Mouse (Mus musculus) T-cell, adult 2 months (primary cell): ENCODE measurements around the gene Trpm3.
"Not testable (repeated sequence)": the region's sequence is repeated elsewhere in the genome, so short reads cannot be mapped to it uniquely, and the experiment has no call there.

Experiments used
- DNase-seq: peaks from one replicate; pipeline ENCODE4 v3.0.0; 2022; ENCODE audit warnings: low spot score

The Trpm3 gene

GRCm38 (mm10) chr19:22979191-22979590 is 840.3 kb downstream of the Trpm3 start:
- no peak for DNase-seq

GRCm38 (mm10) chr19:22987914-22988313 is 849.1 kb downstream of the Trpm3 start:
- no peak for DNase-seq

GRCm38 (mm10) chr19:22993946-22994345 is 855.1 kb downstream of the Trpm3 start:
- DNase-seq: no peak

GRCm38 (mm10) chr19:22994531-22994930 is 855.7 kb downstream of the Trpm3 start:
- DNase-seq: no peak

- DNase-seq: no peak
These were observed 861.4 kb downstream of the Trpm3 start for GRCm38 (mm10) chr19:23000293-23000692.

GRCm38 (mm10) chr19:23003861-23004260 is 865.0 kb downstream of the Trpm3 start:
- no peak for DNase-seq

GRCm38 (mm10) chr19:23005851-23006250 is 867.0 kb downstream of the Trpm3 start:
- no peak for DNase-seq

GRCm38 (mm10) chr19:23006517-23007273 is 867.8 kb downstream of the Trpm3 start:
- DNase-seq: no peak

- DNase-seq: no peak
These were observed 874.8 kb downstream of the Trpm3 start for GRCm38 (mm10) chr19:23013695-23014094.

- no peak for DNase-seq
These were observed 876.7 kb downstream of the Trpm3 start for GRCm38 (mm10) chr19:23015516-23015915.

- DNase-seq: no peak
These were observed 879.4 kb downstream of the Trpm3 start for GRCm38 (mm10) chr19:23018186-23018727.

- DNase-seq: no peak
These were observed 884.1 kb downstream of the Trpm3 start for GRCm38 (mm10) chr19:23022902-23023301.

GRCm38 (mm10) chr19:23023316-23023960 is 884.6 kb downstream of the Trpm3 start:
- no peak for DNase-seq

GRCm38 (mm10) chr19:23024821-23025220 is 886.0 kb downstream of the Trpm3 start:
- DNase-seq: no peak

GRCm38 (mm10) chr19:23026427-23026826 is 887.6 kb downstream of the Trpm3 start:
- no peak for DNase-seq

- no peak for DNase-seq
These were observed 889.4 kb downstream of the Trpm3 start for GRCm38 (mm10) chr19:23028283-23028682.

GRCm38 (mm10) chr19:23033343-23033742 is 894.5 kb downstream of the Trpm3 start:
- DNase-seq: not testable (repeated sequence)

GRCm38 (mm10) chr19:23034117-23034516 is 895.3 kb downstream of the Trpm3 start:
- no peak for DNase-seq

GRCm38 (mm10) chr19:23034933-23035332 is 896.1 kb downstream of the Trpm3 start:
- DNase-seq: no peak

- DNase-seq: no peak
These were observed 896.9 kb downstream of the Trpm3 start for GRCm38 (mm10) chr19:23035786-23036185.

- DNase-seq: no peak
These were observed 898.1 kb downstream of the Trpm3 start for GRCm38 (mm10) chr19:23036782-23037477.

GRCm38 (mm10) chr19:23037499-23037898 is 898.7 kb downstream of the Trpm3 start:
- no peak for DNase-seq

GRCm38 (mm10) chr19:23038321-23038720 is 899.5 kb downstream of the Trpm3 start:
- DNase-seq: no peak
